Mouse (Mus musculus): Measurements from ENCODE around the gene Trim42. TPM values are rescaled to one million over a fixed set of nuclear protein-coding genes. Genes with fewer than 3 reads are reported as not detected.

Gene Trim42
- total RNA-seq (2023): not detected

GRCm38 (mm10) chr9:97369591-97369990 lies at the start of gene Trim42:
Gene Trim42 (minus strand): TSS chr9:97369958.

Measured in neutrophil, adult 83 days (primary cell).